Mouse (Mus musculus) NIH3T3 (cell line): ENCODE results near the gene Chst8.

Experiments used
- DNase-seq: peaks from one replicate; pipeline ENCODE4 v3.0.0-alpha.2; 2012; ENCODE audit warnings: low read depth

Chst8 gene

GRCm38 (mm10) chr7:34799950-34800511 lies 12.5 kb downstream of the Chst8 start:
- no peak for DNase-seq

- no peak for DNase-seq
Measured at GRCm38 (mm10) chr7:34799404-34799771, 13.1 kb downstream of the Chst8 start.

GRCm38 (mm10) chr7:34798441-34799403 lies 13.8 kb downstream of the Chst8 start:
- DNase-seq: peak; percentile 17

GRCm38 (mm10) chr7:34798039-34798438 lies 14.5 kb downstream of the Chst8 start:
- DNase-seq: no peak

GRCm38 (mm10) chr7:34790459-34790858 lies 22.1 kb downstream of the Chst8 start:
- peak; percentile 9 for DNase-seq

- no peak for DNase-seq
Measured at GRCm38 (mm10) chr7:34787171-34787570, 25.3 kb downstream of the Chst8 start.

- DNase-seq: no peak
Measured at GRCm38 (mm10) chr7:34785052-34785451, 27.5 kb downstream of the Chst8 start.

- no peak for DNase-seq
Measured at GRCm38 (mm10) chr7:34784469-34784868, 28.0 kb downstream of the Chst8 start.

- no peak for DNase-seq
Measured at GRCm38 (mm10) chr7:34781988-34782387, 30.5 kb downstream of the Chst8 start.

- no peak for DNase-seq
Measured at GRCm38 (mm10) chr7:34781217-34781616, 31.3 kb downstream of the Chst8 start.

GRCm38 (mm10) chr7:34778426-34778825 lies 34.1 kb downstream of the Chst8 start:
- DNase-seq: no peak

- DNase-seq: no peak
Measured at GRCm38 (mm10) chr7:34775659-34776058, 36.9 kb downstream of the Chst8 start.

GRCm38 (mm10) chr7:34774947-34775346 lies 37.6 kb downstream of the Chst8 start:
- DNase-seq: no peak

GRCm38 (mm10) chr7:34774020-34774419 lies 38.5 kb downstream of the Chst8 start:
- no peak for DNase-seq

- no peak for DNase-seq
Measured at GRCm38 (mm10) chr7:34773309-34773708, 39.2 kb downstream of the Chst8 start.

- DNase-seq: no peak
Measured at GRCm38 (mm10) chr7:34769531-34769930, 43.0 kb downstream of the Chst8 start.

GRCm38 (mm10) chr7:34764250-34765148 lies 48.0 kb downstream of the Chst8 start:
- DNase-seq: no peak

- DNase-seq: no peak
Measured at GRCm38 (mm10) chr7:34759378-34759822, 53.1 kb downstream of the Chst8 start.

GRCm38 (mm10) chr7:34758721-34759120 lies 53.8 kb downstream of the Chst8 start:
- no peak for DNase-seq

- no peak for DNase-seq
Measured at GRCm38 (mm10) chr7:34757513-34757912, 55.0 kb downstream of the Chst8 start.

GRCm38 (mm10) chr7:34753140-34753886 lies 59.2 kb downstream of the Chst8 start:
- DNase-seq: no peak
